Mouse (Mus musculus) lung, embryonic 15.5 days (tissue): ENCODE measurements at regions not wholly inside any gene's neighbourhood (a gene's known extent, or its start where the extent isn't known, plus 50 kb on each side); places are given as distances from the start of the nearest gene placed in this dataset.

Experiments used
- ATAC-seq: fragments of 200-750 bp; cut with Nextera tagmentation; 2 replicates; pipeline ENCODE4 v1.8.0; 2017; ENCODE audit warnings: moderate number of reproducible peaks, borderline replicate concordance; ENCODE audit not compliant: low FRiP score, low TSS enrichment; ENCODE audit errors: extremely low read depth
- H3K27ac ChIP-seq: fragments of 300-500 bp; sonication (generic); 2 replicates; pipeline ENCODE4 v1.5.1; 2015; ENCODE audit warnings: moderate library complexity, mild to moderate bottlenecking, inconsistent platforms
- H3K27me3 ChIP-seq: fragments of 300-500 bp; sonication (generic); 2 replicates; pipeline ENCODE4 v1.6.1; 2015; ENCODE audit warnings: inconsistent platforms
- H3K36me3 ChIP-seq: fragments of 300-500 bp; sonication (generic); 2 replicates; pipeline ENCODE4 v1.6.1; 2015; ENCODE audit warnings: inconsistent platforms
- H3K4me1 ChIP-seq: fragments of 300-500 bp; sonication (generic); 2 replicates; pipeline ENCODE4 v1.6.1; 2015; ENCODE audit warnings: inconsistent platforms
- H3K4me2 ChIP-seq: fragments of 300-500 bp; sonication (generic); 2 replicates; pipeline ENCODE4 v1.6.1; 2015; ENCODE audit warnings: inconsistent platforms, mild to moderate bottlenecking, moderate library complexity
- H3K4me3 ChIP-seq: fragments of 300-500 bp; sonication (generic); 2 replicates; pipeline ENCODE4 v1.5.1; 2015; ENCODE audit warnings: mild to moderate bottlenecking, inconsistent platforms
- H3K9ac ChIP-seq: fragments of 300-500 bp; sonication (generic); 2 replicates; pipeline ENCODE4 v1.6.1; 2015; ENCODE audit warnings: inconsistent platforms
- H3K9me3 ChIP-seq: fragments of 300-500 bp; sonication (generic); 2 replicates; pipeline ENCODE4 v1.6.1; 2016; ENCODE audit warnings: inconsistent platforms
- WGBS: fragments of 180-500 bp; shearing (Covaris S2); methylation state at CpG from one replicate; pipeline ENCODE4 v1.1.7; 2015; 5-methylcytosine and 5-hydroxymethylcytosine counted together

GRCm38 (mm10) chr2:92756491-92756890 lies 157.0 kb downstream of the Chst1 start:
- Histone ChIP-seq H3K9me3 (no peaks in the 10 kb centered on the region), H3K4me1 (0 out of 2 replicates have a peak, but pooled peaks cover 3% of the 10 kb centered on the region), H3K4me3 (no peak overlapping the region), H3K36me3 (no peaks in the 10 kb centered on the region), H3K4me2 (no peak overlapping the region), H3K27me3 (no peaks in the 10 kb centered on the region), H3K9ac (no peak overlapping the region), H3K27ac (no peak overlapping the region)
- no peak for ATAC-seq
- 96% methylated on average over 1 of the region's 1 CpGs for whole genome bisulfite sequencing

GRCm38 (mm10) chr2:92758775-92759174 lies 156.1 kb upstream of the Syt13 start:
- H3K36me3 ChIP-seq = no peaks in the 10 kb centered on the region
- ATAC-seq = no peak
- H3K4me2 ChIP-seq = no peak overlapping the region
- no peak overlapping the region for H3K27ac ChIP-seq
- H3K4me1 ChIP-seq = no peaks in the 10 kb centered on the region
- H3K9me3 ChIP-seq = no peaks in the 10 kb centered on the region
- no peak overlapping the region for H3K4me3 ChIP-seq
- H3K27me3 ChIP-seq = no peaks in the 10 kb centered on the region
- WGBS = 40% methylated on average over 3 of the region's 3 CpGs
- no peak overlapping the region for H3K9ac ChIP-seq

GRCm38 (mm10) chr2:92763881-92764635 lies 150.8 kb upstream of the Syt13 start:
- WGBS = 89% methylated on average over 1 of the region's 1 CpGs
- no peaks in the 10 kb centered on the region for H3K27me3 ChIP-seq
- no peak overlapping the region for H3K9ac ChIP-seq
- no peaks in the 10 kb centered on the region for H3K9me3 ChIP-seq
- ATAC-seq = no peak
- H3K4me1 ChIP-seq = no peaks in the 10 kb centered on the region
- no peak overlapping the region for H3K4me3 ChIP-seq
- H3K27ac ChIP-seq = no peak overlapping the region
- no peak overlapping the region for H3K4me2 ChIP-seq
- H3K36me3 ChIP-seq = no peaks in the 10 kb centered on the region

GRCm38 (mm10) chr2:92767476-92768005 lies 147.4 kb upstream of the Syt13 start:
- no peaks in the 10 kb centered on the region for H3K36me3 ChIP-seq
- H3K9ac ChIP-seq = no peak overlapping the region
- H3K4me1 ChIP-seq = no peaks in the 10 kb centered on the region
- no peaks in the 10 kb centered on the region for H3K27me3 ChIP-seq
- H3K9me3 ChIP-seq = no peaks in the 10 kb centered on the region
- no peak overlapping the region for H3K4me3 ChIP-seq
- no peak for ATAC-seq
- no peak overlapping the region for H3K4me2 ChIP-seq
- 80% methylated on average over 5 of the region's 5 CpGs for WGBS
- H3K27ac ChIP-seq = no peak overlapping the region

- no peaks in the 10 kb centered on the region for H3K9me3 ChIP-seq
- no peak overlapping the region for H3K4me3 ChIP-seq
- H3K4me2 ChIP-seq = no peak overlapping the region
- no peak overlapping the region for H3K9ac ChIP-seq
- H3K27ac ChIP-seq = no peak overlapping the region
- no peaks in the 10 kb centered on the region for H3K36me3 ChIP-seq
- H3K27me3 ChIP-seq = no peaks in the 10 kb centered on the region
- 27% methylated on average over 2 of the region's 2 CpGs for WGBS
- H3K4me1 ChIP-seq = no peaks in the 10 kb centered on the region
- no peak for ATAC-seq
Measured at GRCm38 (mm10) chr2:92768088-92768487, 146.8 kb upstream of the Syt13 start.

GRCm38 (mm10) chr2:92769061-92769460 lies 145.8 kb upstream of the Syt13 start:
- H3K4me3 ChIP-seq = no peak overlapping the region
- 66% methylated on average over 3 of the region's 3 CpGs for WGBS
- no peaks in the 10 kb centered on the region for H3K9me3 ChIP-seq
- no peaks in the 10 kb centered on the region for H3K4me1 ChIP-seq
- no peak overlapping the region for H3K9ac ChIP-seq
- no peaks in the 10 kb centered on the region for H3K36me3 ChIP-seq
- ATAC-seq = no peak
- no peak overlapping the region for H3K4me2 ChIP-seq
- H3K27ac ChIP-seq = no peak overlapping the region
- H3K27me3 ChIP-seq = no peaks in the 10 kb centered on the region

- Histone ChIP-seq H3K4me3 (no peak overlapping the region), H3K36me3 (no peaks in the 10 kb centered on the region), H3K9ac (no peak overlapping the region), H3K4me2 (no peak overlapping the region), H3K27ac (no peak overlapping the region), H3K9me3 (no peaks in the 10 kb centered on the region), H3K4me1 (no peaks in the 10 kb centered on the region), H3K27me3 (no peaks in the 10 kb centered on the region)
- ATAC-seq = no peak
- WGBS = 71% methylated on average over 5 of the region's 5 CpGs
Measured at GRCm38 (mm10) chr2:92770098-92770497, 144.8 kb upstream of the Syt13 start.

- no peak overlapping the region for H3K4me3 ChIP-seq
- H3K9me3 ChIP-seq = no peaks in the 10 kb centered on the region
- no peaks in the 10 kb centered on the region for H3K36me3 ChIP-seq
- ATAC-seq = no peak
- WGBS = 48% methylated on average over 7 of the region's 7 CpGs
- no peaks in the 10 kb centered on the region for H3K27me3 ChIP-seq
- no peak overlapping the region for H3K4me2 ChIP-seq
- H3K4me1 ChIP-seq = no peaks in the 10 kb centered on the region
- no peak overlapping the region for H3K27ac ChIP-seq
- H3K9ac ChIP-seq = no peak overlapping the region
Measured at GRCm38 (mm10) chr2:92772623-92773022, 142.3 kb upstream of the Syt13 start.

- H3K36me3 ChIP-seq = no peaks in the 10 kb centered on the region
- WGBS = 87% methylated on average over 2 of the region's 2 CpGs
- no peaks in the 10 kb centered on the region for H3K4me1 ChIP-seq
- H3K27me3 ChIP-seq = no peaks in the 10 kb centered on the region
- no peak overlapping the region for H3K4me2 ChIP-seq
- H3K27ac ChIP-seq = no peak overlapping the region
- H3K9me3 ChIP-seq = no peaks in the 10 kb centered on the region
- no peak for ATAC-seq
- H3K9ac ChIP-seq = no peak overlapping the region
- H3K4me3 ChIP-seq = no peak overlapping the region
Measured at GRCm38 (mm10) chr2:92776497-92776896, 138.4 kb upstream of the Syt13 start.

GRCm38 (mm10) chr2:92779101-92779500 lies 135.8 kb upstream of the Syt13 start:
- Histone ChIP-seq H3K9me3 (no peaks in the 10 kb centered on the region), H3K36me3 (no peaks in the 10 kb centered on the region), H3K9ac (no peak overlapping the region), H3K27ac (no peak overlapping the region), H3K27me3 (no peaks in the 10 kb centered on the region), H3K4me3 (no peak overlapping the region), H3K4me2 (no peak overlapping the region), H3K4me1 (no peaks in the 10 kb centered on the region)
- WGBS = 10% methylated on average over 1 of the region's 1 CpGs
- ATAC-seq = no peak

- 74% methylated on average over 1 of the region's 1 CpGs for WGBS
- Histone ChIP-seq H3K4me1 (no peaks in the 10 kb centered on the region), H3K4me3 (no peak overlapping the region), H3K9ac (no peak overlapping the region), H3K36me3 (no peaks in the 10 kb centered on the region), H3K27me3 (no peaks in the 10 kb centered on the region), H3K4me2 (no peak overlapping the region), H3K9me3 (no peaks in the 10 kb centered on the region), H3K27ac (no peak overlapping the region)
- ATAC-seq = no peak
Measured at GRCm38 (mm10) chr2:92780021-92780420, 134.9 kb upstream of the Syt13 start.

- Histone ChIP-seq H3K4me3 (no peak overlapping the region), H3K9me3 (no peaks in the 10 kb centered on the region), H3K36me3 (no peaks in the 10 kb centered on the region), H3K9ac (no peak overlapping the region), H3K27ac (no peak overlapping the region), H3K27me3 (no peaks in the 10 kb centered on the region), H3K4me2 (no peak overlapping the region), H3K4me1 (no peaks in the 10 kb centered on the region)
- 64% methylated on average over 5 of the region's 5 CpGs for WGBS
- no peak for ATAC-seq
Measured at GRCm38 (mm10) chr2:92781451-92781850, 133.4 kb upstream of the Syt13 start.
